Mouse (Mus musculus): ENCODE data around the gene Map3k21. TPM values are rescaled to one million over a fixed set of nuclear protein-coding genes. Genes with fewer than 3 reads are reported as not detected.
A peak's percentile ranks its signal among the peaks of the same experiment; 100 is the strongest.

The Map3k21 gene
- total and polyA plus RNA-seq, 2 experiments from 2014 or later, result 0.98 to 2.8 TPM

GRCm38 (mm10) chr8:125918719-125919118 is 8.5 kb downstream of the Map3k21 start:
- no peak for ATAC-seq (ENCODE audit: low FRiP score)
- no peak for DNase-seq (ENCODE audit: low spot score)
- Histone ChIP-seq H3K27me3 (ENCODE audit: insufficient read depth, low read length) (no peaks in the 10 kb centered on the region), H3K4me3 (ENCODE audit: low read depth, low read length) (no peak overlapping the region), H3K9me3 (ENCODE audit: low read length) (no peaks in the 10 kb centered on the region), H3K27ac (ENCODE audit: low read depth, low read length) (no peak overlapping the region), H3K9ac (replicated peaks; ENCODE audit: low read length, poor library complexity, severe bottlenecking) (no peak overlapping the region), H3K4me1 (ENCODE audit: insufficient read depth, low read length) (no peaks in the 10 kb centered on the region), H3K4me2 (ENCODE audit: low read depth, low read length, poor library complexity, severe bottlenecking) (no peak overlapping the region), H3K36me3 (ENCODE audit: insufficient read depth, low read length) (no peaks in the 10 kb centered on the region)
- no peak for TF ChIP-seq CTCF (IDR thresholded peaks at IDR 0.05)
- 87% methylated on average over 2 of the region's 2 CpGs for WGBS

- DNase-seq (ENCODE audit: low spot score) (no peak), ATAC-seq (ENCODE audit: low FRiP score) (no peak)
- Histone ChIP-seq H3K27me3 (ENCODE audit: insufficient read depth, low read length) (no peaks in the 10 kb centered on the region), H3K4me3 (ENCODE audit: low read depth, low read length) (no peak overlapping the region), H3K9ac (replicated peaks; ENCODE audit: low read length, poor library complexity, severe bottlenecking) (no peak overlapping the region), H3K36me3 (ENCODE audit: insufficient read depth, low read length) (no peaks in the 10 kb centered on the region), H3K9me3 (ENCODE audit: low read length) (no peaks in the 10 kb centered on the region), H3K4me1 (ENCODE audit: insufficient read depth, low read length) (no peaks in the 10 kb centered on the region), H3K4me2 (ENCODE audit: low read depth, low read length, poor library complexity, severe bottlenecking) (no peak overlapping the region), H3K27ac (ENCODE audit: low read depth, low read length) (no peak overlapping the region)
- 49% methylated on average over 8 of the region's 8 CpGs for WGBS
- no peak for TF ChIP-seq CTCF (IDR thresholded peaks at IDR 0.05)
Observed at GRCm38 (mm10) chr8:125919560-125919959, 9.3 kb downstream of the Map3k21 start.

- ATAC-seq (ENCODE audit: low FRiP score), result no peak
- Histone ChIP-seq H3K9me3 (ENCODE audit: low read length) (no peaks in the 10 kb centered on the region), H3K27me3 (ENCODE audit: insufficient read depth, low read length) (no peaks in the 10 kb centered on the region), H3K4me1 (ENCODE audit: insufficient read depth, low read length) (no peaks in the 10 kb centered on the region), H3K9ac (replicated peaks; ENCODE audit: low read length, poor library complexity, severe bottlenecking) (no peak overlapping the region), H3K4me2 (ENCODE audit: low read depth, low read length, poor library complexity, severe bottlenecking) (no peak overlapping the region), H3K36me3 (ENCODE audit: insufficient read depth, low read length) (no peaks in the 10 kb centered on the region), H3K27ac (ENCODE audit: low read depth, low read length) (no peak overlapping the region), H3K4me3 (ENCODE audit: low read depth, low read length) (no peak overlapping the region)
- WGBS, result 75% methylated on average over 10 of the region's 10 CpGs
- TF ChIP-seq CTCF (IDR thresholded peaks at IDR 0.05), result no peak
- DNase-seq (ENCODE audit: low spot score), result peak; percentile 10
Observed at GRCm38 (mm10) chr8:125920281-125920680, 10.0 kb downstream of the Map3k21 start.

GRCm38 (mm10) chr8:125920761-125921160 is 10.5 kb downstream of the Map3k21 start:
- WGBS, result 80% methylated on average over 9 of the region's 9 CpGs
- H3K4me1 ChIP-seq (ENCODE audit: insufficient read depth, low read length), result no peaks in the 10 kb centered on the region
- TF ChIP-seq CTCF (IDR thresholded peaks at IDR 0.05), result no peak
- no peaks in the 10 kb centered on the region for H3K27me3 ChIP-seq (ENCODE audit: insufficient read depth, low read length)
- H3K9me3 ChIP-seq (ENCODE audit: low read length), result no peaks in the 10 kb centered on the region
- no peak overlapping the region for H3K4me2 ChIP-seq (ENCODE audit: low read depth, low read length, poor library complexity, severe bottlenecking)
- no peaks in the 10 kb centered on the region for H3K36me3 ChIP-seq (ENCODE audit: insufficient read depth, low read length)
- no peak overlapping the region for H3K4me3 ChIP-seq (ENCODE audit: low read depth, low read length)
- H3K27ac ChIP-seq (ENCODE audit: low read depth, low read length), result no peak overlapping the region
- no peak overlapping the region for H3K9ac ChIP-seq (replicated peaks; ENCODE audit: low read length, poor library complexity, severe bottlenecking)
- no peak for ATAC-seq (ENCODE audit: low FRiP score)
- DNase-seq (ENCODE audit: low spot score), result no peak

- TF ChIP-seq CTCF (IDR thresholded peaks at IDR 0.05), result no peak
Observed at GRCm38 (mm10) chr8:125922333-125922732, 12.1 kb downstream of the Map3k21 start.

GRCm38 (mm10) chr8:125926636-125927035 is 16.4 kb downstream of the Map3k21 start:
- H3K27ac ChIP-seq (ENCODE audit: low read depth, low read length), result no peak overlapping the region
- no peaks in the 10 kb centered on the region for H3K36me3 ChIP-seq (ENCODE audit: insufficient read depth, low read length)
- H3K4me1 ChIP-seq (ENCODE audit: insufficient read depth, low read length), result no peaks in the 10 kb centered on the region
- H3K4me2 ChIP-seq (ENCODE audit: low read depth, low read length, poor library complexity, severe bottlenecking), result no peak overlapping the region
- TF ChIP-seq CTCF (IDR thresholded peaks at IDR 0.05), result no peak
- ATAC-seq (ENCODE audit: low FRiP score) (no peak), DNase-seq (ENCODE audit: low spot score) (no peak)
- no peak overlapping the region for H3K9ac ChIP-seq (replicated peaks; ENCODE audit: low read length, poor library complexity, severe bottlenecking)
- no peaks in the 10 kb centered on the region for H3K9me3 ChIP-seq (ENCODE audit: low read length)
- WGBS, result 80% methylated on average over 4 of the region's 4 CpGs
- H3K4me3 ChIP-seq (ENCODE audit: low read depth, low read length), result no peak overlapping the region
- H3K27me3 ChIP-seq (ENCODE audit: insufficient read depth, low read length), result no peaks in the 10 kb centered on the region

More at GRCm38 (mm10) chr8:125922333-125922732, 12.1 kb downstream of the Map3k21 start:
- no peaks in the 10 kb centered on the region for H3K4me1 ChIP-seq (ENCODE audit: insufficient read depth, low read length)
- 75% methylated on average over 3 of the region's 3 CpGs for whole genome bisulfite sequencing
- DNase-seq (ENCODE audit: low spot score) (no peak), ATAC-seq (ENCODE audit: low FRiP score) (no peak)
- no peak overlapping the region for H3K9ac ChIP-seq (replicated peaks; ENCODE audit: low read length, poor library complexity, severe bottlenecking)
- H3K36me3 ChIP-seq (ENCODE audit: insufficient read depth, low read length), result no peaks in the 10 kb centered on the region
- H3K4me3 ChIP-seq (ENCODE audit: low read depth, low read length), result no peak overlapping the region
- no peaks in the 10 kb centered on the region for H3K9me3 ChIP-seq (ENCODE audit: low read length)
- H3K4me2 ChIP-seq (ENCODE audit: low read depth, low read length, poor library complexity, severe bottlenecking), result no peak overlapping the region
- H3K27me3 ChIP-seq (ENCODE audit: insufficient read depth, low read length), result no peaks in the 10 kb centered on the region
- H3K27ac ChIP-seq (ENCODE audit: low read depth, low read length), result no peak overlapping the region
